Mouse (Mus musculus): ENCODE results near the gene Olfr112. TPM values are rescaled to one million over a fixed set of nuclear protein-coding genes. Genes with fewer than 3 reads are reported as not detected.
"Not testable (repeated sequence)": the region's sequence is repeated elsewhere in the genome, so short reads cannot be mapped to it uniquely, and the experiment has no call there.

Gene Olfr112
- not detected in 2 replicates for polyA plus RNA-seq (2015; fragmentation: Nextera tagmentation; extraction: Ambion mirVana)

- no peak within 1 kb of the TSS for H3K27ac ChIP-seq (replicated peaks)
- H3K4me1 ChIP-seq: no peaks in the 10 kb centered on the region
- H3K4me2 ChIP-seq: no peak within 1 kb of the TSS
- H3K36me3 ChIP-seq: no peaks in the 10 kb centered on the region
- no peak within 1 kb of the TSS for H3K4me3 ChIP-seq
- no peaks in the 10 kb centered on the region for H3K27me3 ChIP-seq (replicated peaks)
- no peak for ATAC-seq (ENCODE audit: extremely low read depth, insufficient number of reproducible peaks, low FRiP score, low TSS enrichment)
- no peak within 1 kb of the TSS for H3K9ac ChIP-seq
- no peaks in the 10 kb centered on the region for H3K9me3 ChIP-seq
Observed at GRCm38 (mm10) chr17:37569351-37569750, at the start of gene Olfr112. Gene Olfr112 (minus strand): TSS chr17:37569451.

- H3K9me3 ChIP-seq: 0 out of 2 replicates have a peak, but pooled peaks cover 9% of the 10 kb centered on the region
- H3K4me2 ChIP-seq: no peak within 1 kb of the TSS
- H3K36me3 ChIP-seq: no peaks in the 10 kb centered on the region
- no peak within 1 kb of the TSS for H3K9ac ChIP-seq
- no peaks in the 10 kb centered on the region for H3K4me1 ChIP-seq
- no peak for ATAC-seq (ENCODE audit: extremely low read depth, insufficient number of reproducible peaks, low FRiP score, low TSS enrichment)
- H3K27ac ChIP-seq (replicated peaks): no peak within 1 kb of the TSS
- no peaks in the 10 kb centered on the region for H3K27me3 ChIP-seq (replicated peaks)
- H3K4me3 ChIP-seq: no peak within 1 kb of the TSS
Observed at GRCm38 (mm10) chr17:37592643-37593042, 23.4 kb upstream of the Olfr112 start, which contains the start of gene Olfr114. Gene Olfr114 (minus strand): TSS chr17:37592743.

- Histone ChIP-seq H3K4me2 (no peak within 1 kb of the TSS), H3K9ac (no peak within 1 kb of the TSS), H3K27ac (replicated peaks) (no peak within 1 kb of the TSS), H3K4me3 (no peak within 1 kb of the TSS), H3K9me3 (no peaks in the 10 kb centered on the region), H3K27me3 (replicated peaks) (no peaks in the 10 kb centered on the region), H3K4me1 (no peaks in the 10 kb centered on the region), H3K36me3 (no peaks in the 10 kb centered on the region)
- no peak for ATAC-seq (ENCODE audit: extremely low read depth, insufficient number of reproducible peaks, low FRiP score, low TSS enrichment)
Observed at GRCm38 (mm10) chr17:37577563-37577962, 8.3 kb upstream of the Olfr112 start, which contains the start of gene Olfr113. Gene Olfr113 (minus strand): TSS chr17:37577663.

GRCm38 (mm10) chr17:37558913-37559615 is 10.2 kb downstream of the Olfr112 start:
- no peaks in the 10 kb centered on the region for H3K27me3 ChIP-seq (replicated peaks)
- H3K9ac ChIP-seq: no peak overlapping the region
- H3K27ac ChIP-seq (replicated peaks): no peak overlapping the region
- H3K9me3 ChIP-seq: 0 out of 2 replicates have a peak, but pooled peaks cover 2% of the 10 kb centered on the region
- no peak overlapping the region for H3K4me2 ChIP-seq
- ATAC-seq (ENCODE audit: extremely low read depth, insufficient number of reproducible peaks, low FRiP score, low TSS enrichment): no peak
- H3K4me3 ChIP-seq: no peak overlapping the region
- WGBS: 30% methylated on average over 1 of the region's 1 CpGs
- H3K36me3 ChIP-seq: no peaks in the 10 kb centered on the region
- H3K4me1 ChIP-seq: no peaks in the 10 kb centered on the region

GRCm38 (mm10) chr17:37543800-37544435 is 25.3 kb downstream of the Olfr112 start:
- Histone ChIP-seq H3K9me3 (no peaks in the 10 kb centered on the region), H3K27ac (replicated peaks) (no peak overlapping the region), H3K36me3 (no peaks in the 10 kb centered on the region), H3K4me1 (no peaks in the 10 kb centered on the region), H3K4me3 (no peak overlapping the region), H3K9ac (no peak overlapping the region), H3K4me2 (no peak overlapping the region), H3K27me3 (replicated peaks) (no peaks in the 10 kb centered on the region)
- ATAC-seq (ENCODE audit: extremely low read depth, insufficient number of reproducible peaks, low FRiP score, low TSS enrichment): no peak
- 62% methylated on average over 3 of the region's 3 CpGs for WGBS

GRCm38 (mm10) chr17:37541454-37542119 is 27.7 kb downstream of the Olfr112 start:
- Histone ChIP-seq H3K4me3 (no peak overlapping the region), H3K9me3 (no peaks in the 10 kb centered on the region), H3K9ac (no peak overlapping the region), H3K27me3 (replicated peaks) (no peaks in the 10 kb centered on the region), H3K27ac (replicated peaks) (no peak overlapping the region), H3K4me2 (no peak overlapping the region), H3K4me1 (no peaks in the 10 kb centered on the region), H3K36me3 (no peaks in the 10 kb centered on the region)
- ATAC-seq (ENCODE audit: extremely low read depth, insufficient number of reproducible peaks, low FRiP score, low TSS enrichment): no peak
- WGBS: 69% methylated on average over 4 of the region's 4 CpGs

- H3K9me3 ChIP-seq; ATAC-seq (ENCODE audit: extremely low read depth, insufficient number of reproducible peaks, low FRiP score, low TSS enrichment); H3K9ac ChIP-seq; H3K4me2 ChIP-seq; H3K4me3 ChIP-seq; H3K27ac ChIP-seq (replicated peaks); H3K36me3 ChIP-seq; H3K4me1 ChIP-seq; H3K27me3 ChIP-seq (replicated peaks): not testable (repeated sequence)
- 10% methylated on average over 1 of the region's 1 CpGs for WGBS
Observed at GRCm38 (mm10) chr17:37538416-37538815, 30.8 kb downstream of the Olfr112 start.

- Histone ChIP-seq H3K27me3 (replicated peaks) (no peaks in the 10 kb centered on the region), H3K9ac (no peak overlapping the region), H3K4me1 (no peaks in the 10 kb centered on the region), H3K36me3 (no peaks in the 10 kb centered on the region), H3K4me2 (no peak overlapping the region), H3K4me3 (no peak overlapping the region), H3K27ac (replicated peaks) (no peak overlapping the region), H3K9me3 (no peaks in the 10 kb centered on the region)
- ATAC-seq (ENCODE audit: extremely low read depth, insufficient number of reproducible peaks, low FRiP score, low TSS enrichment): no peak
Observed at GRCm38 (mm10) chr17:37535173-37535572, 34.1 kb downstream of the Olfr112 start.

- H3K4me1 ChIP-seq; H3K27ac ChIP-seq (replicated peaks); H3K9ac ChIP-seq; H3K4me2 ChIP-seq; H3K9me3 ChIP-seq; H3K27me3 ChIP-seq (replicated peaks); H3K36me3 ChIP-seq; ATAC-seq (ENCODE audit: extremely low read depth, insufficient number of reproducible peaks, low FRiP score, low TSS enrichment); H3K4me3 ChIP-seq: not testable (repeated sequence)
- WGBS: 63% methylated on average over 1 of the region's 1 CpGs
Observed at GRCm38 (mm10) chr17:37525427-37525826, 43.8 kb downstream of the Olfr112 start.

GRCm38 (mm10) chr17:37524612-37525011 is 44.6 kb downstream of the Olfr112 start:
- H3K9ac ChIP-seq; H3K4me3 ChIP-seq; H3K9me3 ChIP-seq; H3K36me3 ChIP-seq; ATAC-seq (ENCODE audit: extremely low read depth, insufficient number of reproducible peaks, low FRiP score, low TSS enrichment); H3K27me3 ChIP-seq (replicated peaks); H3K27ac ChIP-seq (replicated peaks); H3K4me1 ChIP-seq; H3K4me2 ChIP-seq: not testable (repeated sequence)
